Mouse (Mus musculus) G1E (cell line): ENCODE results near the gene Olfr1342. TPM values are rescaled to one million over a fixed set of nuclear protein-coding genes. Genes with fewer than 3 reads are reported as not detected.

Experiments
- ATAC-seq: 2 replicates; pipeline ENCODE4 v1.8.0; 2016; ENCODE audit warnings: mild to moderate bottlenecking; ENCODE audit not compliant: insufficient number of reproducible peaks, poor library complexity, low FRiP score, severe bottlenecking; ENCODE audit errors: extremely low read depth
- DNase-seq: peaks from one replicate; pipeline ENCODE4 v3.0.0; 2012; ENCODE audit warnings: low spot score
- H3K27me3 ChIP-seq: 2 replicates; pipeline ENCODE4 v1.6.1; 2012; ENCODE audit warnings: mild to moderate bottlenecking, low read length, inconsistent platforms; ENCODE audit not compliant: insufficient read depth
- H3K36me3 ChIP-seq: replicated peaks from 2 replicates; pipeline ENCODE3; 2012; ENCODE audit warnings: mild to moderate bottlenecking, inconsistent platforms
- H3K4me1 ChIP-seq: 2 replicates; pipeline ENCODE4 v1.6.1; 2012; ENCODE audit warnings: low read depth, low read length, inconsistent platforms, mixed read lengths; ENCODE audit not compliant: insufficient read depth
- H3K4me3 ChIP-seq: 2 replicates; pipeline ENCODE4 v1.5.1; 2012; ENCODE audit warnings: low read depth, mild to moderate bottlenecking, inconsistent platforms, low read length, moderate library complexity, mixed read lengths
- H3K9me3 ChIP-seq: replicated peaks from 2 replicates; pipeline ENCODE4 v1.6.1; 2012; ENCODE audit warnings: inconsistent platforms
- CTCF ChIP-seq: IDR thresholded peaks from 2 replicates; pipeline ENCODE4 v1.5.1; 2012; ENCODE audit warnings: low read depth, low read length, inconsistent platforms, mixed read lengths
- GATA1 ChIP-seq: IDR thresholded peaks from 2 replicates; pipeline ENCODE4 v1.6.1; 2012; ENCODE audit warnings: borderline replicate concordance, low read length, inconsistent platforms, mixed read lengths
- GATA2 ChIP-seq: IDR thresholded peaks from 2 replicates; pipeline ENCODE4 v1.6.1; 2012; ENCODE audit warnings: low read depth, low read length, inconsistent platforms, borderline replicate concordance
- POLR2AphosphoS5 ChIP-seq: IDR thresholded peaks from 2 replicates; pipeline ENCODE4 v1.6.1; 2012; ENCODE audit warnings: low read depth, low read length, inconsistent platforms; ENCODE audit not compliant: insufficient replicate concordance
- TAL1 ChIP-seq: conservative IDR thresholded peaks from 2 replicates; pipeline ENCODE4 v1.6.1; 2012; ENCODE audit warnings: low read depth, low read length, inconsistent platforms, mixed read lengths
- polyA plus RNA-seq: library from polyadenylated mRNA; stranded (reverse); fragments of >175 nt; gene quantifications from 2 replicates; pipeline ENCODE4 v1.2.3, GENCODE M21; 2012
- total RNA-seq, 2 experiments: library from RNA; stranded (forward) in 1 of 2; stranded (reverse) in 1 of 2; fragments of 200-1000 nt in 1 of 2; fragments of >200 nt in 1 of 2; fragmentation: Nextera tagmentation in 1 of 2; gene quantifications; 2 replicates each; pipeline ENCODE4 v1.2.3; 2014 to 2017

The Olfr1342 gene
- not detected in 2 replicates for total RNA-seq (2014; fragmentation: Nextera tagmentation)
- 0.11 TPM in 1 of 2 replicates, not detected in the other for total RNA-seq (2017)
- not detected in 2 replicates for polyA plus RNA-seq

DNA sequence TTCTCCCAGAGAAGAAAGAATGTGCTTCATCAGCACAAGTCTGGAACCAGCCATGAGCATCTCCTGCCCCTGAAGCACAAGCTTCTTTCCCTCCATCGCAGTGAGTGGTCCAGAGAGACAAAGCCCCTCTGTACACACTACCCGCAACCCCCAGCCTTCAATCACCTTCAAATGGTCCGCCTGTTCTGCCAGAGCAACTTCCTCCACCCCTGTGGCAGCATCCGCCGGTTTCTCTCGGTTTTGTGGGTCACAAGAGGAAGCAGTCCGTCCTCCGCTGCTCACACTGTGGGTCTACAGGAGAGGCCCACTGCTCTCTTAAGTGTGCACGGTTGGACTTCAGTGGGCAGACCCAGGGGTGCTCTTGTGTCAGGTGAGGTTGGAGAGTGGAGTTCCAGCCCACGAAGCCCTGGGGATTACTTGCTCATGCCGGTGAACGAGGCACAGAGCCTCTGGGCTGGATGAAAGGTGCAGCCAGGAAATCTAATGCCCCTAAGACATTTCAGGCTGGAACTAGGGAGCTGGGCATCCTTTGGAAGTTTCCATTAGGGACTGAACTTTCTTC, at the start of gene Olfr1342:
Olfr1342 (minus strand) TSS at position 345 of the 562 bp plus-strand sequence.
- Histone ChIP-seq H3K27me3 (peaks cover 18% of the 10 kb centered on the region), H3K4me3 (no peak within 1 kb of the TSS), H3K4me1 (no peaks in the 10 kb centered on the region), H3K36me3 (no peaks in the 10 kb centered on the region), H3K9me3 (no peaks in the 10 kb centered on the region)
- no peak; the same call in 1 of the 2 replicates for ATAC-seq
- no peak for DNase-seq
- TF ChIP-seq TAL1 (no peak), POLR2AphosphoS5 (no peak), GATA2 (no peak), GATA1 (no peak), CTCF (no peak)

- H3K9me3 ChIP-seq, result no peaks in the 10 kb centered on the region
- DNase-seq (no peak), ATAC-seq (no peak)
- H3K4me1 ChIP-seq, result no peaks in the 10 kb centered on the region
- no peak overlapping the region for H3K4me3 ChIP-seq
- TF ChIP-seq TAL1 (no peak), GATA2 (no peak), POLR2AphosphoS5 (no peak), CTCF (no peak), GATA1 (no peak)
- peaks cover 3% of the 10 kb centered on the region; the same call in 1 of the 2 replicates for H3K27me3 ChIP-seq
- H3K36me3 ChIP-seq, result no peaks in the 10 kb centered on the region
Measured at GRCm38 (mm10) chr4:118741881-118742280, 49.3 kb upstream of the Olfr1342 start.

DNA sequence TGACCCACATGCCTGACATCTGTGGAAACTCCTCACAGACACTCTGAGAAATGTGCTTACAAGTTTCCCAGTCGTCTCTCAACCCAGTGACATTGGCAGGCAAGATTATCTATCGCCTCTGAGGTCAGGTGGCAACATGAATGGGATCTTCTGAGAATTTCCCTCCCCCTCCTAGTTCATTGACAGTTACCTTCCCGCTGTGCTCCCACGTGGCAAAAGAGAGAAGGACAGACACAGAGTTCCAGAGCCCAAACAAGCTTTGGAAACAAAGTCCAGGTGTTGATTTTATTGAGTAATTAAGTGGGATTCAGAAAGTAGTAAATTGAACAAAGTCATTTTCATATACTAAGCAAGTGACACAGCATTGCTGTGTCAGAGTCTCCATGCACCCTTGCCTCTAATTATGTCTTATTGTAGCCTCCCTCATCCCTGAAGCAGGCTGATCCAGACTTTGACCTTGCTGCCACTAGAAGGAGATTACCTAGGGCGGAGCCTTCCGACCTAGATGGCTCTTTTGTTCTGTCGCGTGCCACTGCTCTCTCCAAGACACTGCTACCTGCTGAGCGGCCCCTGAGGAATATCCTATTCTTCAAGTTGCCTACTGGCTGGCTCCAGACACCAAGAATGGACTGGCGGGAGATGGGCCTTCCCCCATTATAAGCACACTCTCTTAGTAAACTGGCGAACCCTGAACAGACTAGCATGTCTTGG, 48.6 kb upstream of the Olfr1342 start:
- ATAC-seq, result no peak
- H3K27me3 ChIP-seq, result peaks cover 3% of the 10 kb centered on the region; the same call in 1 of the 2 replicates
- H3K4me1 ChIP-seq, result no peaks in the 10 kb centered on the region
- no peaks in the 10 kb centered on the region for H3K36me3 ChIP-seq
- DNase-seq, result no peak
- no peak overlapping the region for H3K4me3 ChIP-seq
- no peak for TF ChIP-seq CTCF
- TF ChIP-seq GATA1, result no peak
- no peak for TF ChIP-seq GATA2
- TF ChIP-seq POLR2AphosphoS5, result no peak
- no peak for TF ChIP-seq TAL1
- H3K9me3 ChIP-seq, result no peaks in the 10 kb centered on the region

GRCm38 (mm10) chr4:118739574-118739973, 47.0 kb upstream of the Olfr1342 start:
- H3K9me3 ChIP-seq, result no peaks in the 10 kb centered on the region
- H3K36me3 ChIP-seq, result no peaks in the 10 kb centered on the region
- no peak for TF ChIP-seq POLR2AphosphoS5
- TF ChIP-seq CTCF, result no peak
- no peak for TF ChIP-seq GATA1
- no peak for TF ChIP-seq GATA2
- TF ChIP-seq TAL1, result no peak
- H3K27me3 ChIP-seq, result peaks cover 3% of the 10 kb centered on the region; the same call in 1 of the 2 replicates
- DNase-seq (no peak), ATAC-seq (no peak)
- H3K4me3 ChIP-seq, result no peak overlapping the region
- H3K4me1 ChIP-seq, result no peaks in the 10 kb centered on the region

GRCm38 (mm10) chr4:118731875-118732274, 39.3 kb upstream of the Olfr1342 start, which contains the start of gene Olfr1339:
TSS of gene Olfr1339 (plus strand) at chr4:118732175.
- no peaks in the 10 kb centered on the region for H3K4me1 ChIP-seq
- no peaks in the 10 kb centered on the region for H3K27me3 ChIP-seq
- TF ChIP-seq POLR2AphosphoS5, result no peak
- no peak for TF ChIP-seq GATA2
- no peaks in the 10 kb centered on the region for H3K9me3 ChIP-seq
- DNase-seq (no peak), ATAC-seq (no peak)
- no peak within 1 kb of the TSS for H3K4me3 ChIP-seq
- no peaks in the 10 kb centered on the region for H3K36me3 ChIP-seq

- peak; percentile 5 for DNase-seq
- Histone ChIP-seq H3K4me1 (no peaks in the 10 kb centered on the region), H3K27me3 (no peaks in the 10 kb centered on the region), H3K9me3 (no peaks in the 10 kb centered on the region), H3K4me3 (no peak overlapping the region), H3K36me3 (no peaks in the 10 kb centered on the region)
- TF ChIP-seq GATA2, result no peak
- TF ChIP-seq TAL1, result no peak
- no peak for TF ChIP-seq CTCF
- no peak for TF ChIP-seq GATA1
- no peak for TF ChIP-seq POLR2AphosphoS5
- no peak for ATAC-seq
Measured at GRCm38 (mm10) chr4:118721742-118722483, 29.4 kb upstream of the Olfr1342 start.
